Mouse (Mus musculus) CH12.LX (cell line): Measurements from ENCODE around the gene Prkag2.

Source experiments
- CTCF ChIP-seq, 2 experiments: IDR thresholded peaks in 1 of 2; conservative IDR thresholded peaks in 1 of 2; 2 replicates each; pipeline ENCODE4 v1.5.1; 2011 to 2012; ENCODE audit warnings: low read depth in 2 of 2, low read length in 2 of 2, improper control_type of control experiment in 1 of 2, inconsistent platforms in 1 of 2, mild to moderate bottlenecking in 1 of 2, moderate library complexity in 1 of 2
- E2F4 ChIP-seq: IDR thresholded peaks from 2 replicates; pipeline ENCODE4 v1.6.1; 2011; ENCODE audit warnings: low read depth, low read length, improper control_type of control experiment; ENCODE audit not compliant: insufficient replicate concordance
- EP300 ChIP-seq: IDR thresholded peaks from 2 replicates; pipeline ENCODE4 v1.6.1; 2011; ENCODE audit warnings: low read length, improper control_type of control experiment
- ETS1 ChIP-seq: conservative IDR thresholded peaks from 2 replicates; pipeline ENCODE4 v1.6.1; 2012; ENCODE audit warnings: low read depth, mild to moderate bottlenecking, inconsistent platforms, low read length, improper control_type of control experiment, moderate library complexity
- JUND ChIP-seq: conservative IDR thresholded peaks from 2 replicates; pipeline ENCODE4 v1.6.1; 2011; ENCODE audit warnings: low read depth, low read length, improper control_type of control experiment
- KAT2A ChIP-seq: IDR thresholded peaks from 2 replicates; pipeline ENCODE4 v1.6.1; 2012; ENCODE audit warnings: low read length, improper control_type of control experiment, inconsistent platforms; ENCODE audit not compliant: insufficient replicate concordance
- MAX ChIP-seq: IDR thresholded peaks from 2 replicates; pipeline ENCODE4 v1.6.1; 2011; ENCODE audit warnings: low read length, improper control_type of control experiment
- POLR2A ChIP-seq: IDR thresholded peaks from 2 replicates; pipeline ENCODE4 v1.6.1; 2011; ENCODE audit warnings: low read depth, mild to moderate bottlenecking, improper control_type of control experiment, low read length
- POLR2AphosphoS2 ChIP-seq: IDR thresholded peaks from 2 replicates; pipeline ENCODE4 v1.6.1; 2011; ENCODE audit warnings: low read depth, low read length, improper control_type of control experiment
- SMC3 ChIP-seq: IDR thresholded peaks from 2 replicates; pipeline ENCODE4 v1.6.1; 2011; ENCODE audit warnings: low read depth, low read length, improper control_type of control experiment
- TCF12 ChIP-seq: IDR thresholded peaks from 2 replicates; pipeline ENCODE4 v1.6.1; 2014; ENCODE audit warnings: low read depth, mild to moderate bottlenecking, inconsistent platforms, low read length, improper control_type of control experiment
- USF1 ChIP-seq: IDR thresholded peaks from 2 replicates; pipeline ENCODE4 v1.6.1; 2014; ENCODE audit warnings: low read depth, mild to moderate bottlenecking, inconsistent platforms, low read length, improper control_type of control experiment
- ZKSCAN1 ChIP-seq: IDR thresholded peaks from 2 replicates; pipeline ENCODE4 v1.6.1; 2012; ENCODE audit warnings: low read depth, inconsistent platforms, low read length, improper control_type of control experiment, borderline replicate concordance

DNA sequence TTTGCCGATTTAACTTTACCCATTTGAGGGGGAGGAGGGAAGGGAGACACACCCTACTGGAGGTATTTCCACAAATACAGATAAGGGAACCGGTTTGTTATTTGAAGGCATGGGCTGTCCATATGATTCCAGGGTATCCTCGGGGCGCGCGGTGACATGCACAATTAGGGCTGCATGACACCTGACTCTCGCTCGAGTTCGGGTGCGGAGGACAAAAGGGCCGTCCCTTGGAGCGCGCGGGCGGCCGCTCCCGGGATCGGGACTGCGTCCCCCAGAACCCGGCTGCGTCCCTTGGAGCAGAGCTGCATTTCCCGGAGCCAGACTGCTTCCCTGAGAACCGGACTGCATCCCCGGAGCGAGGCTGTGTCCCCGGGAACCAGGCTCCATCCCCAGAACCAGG is 192.7 kb downstream of the Prkag2 start:
- TF ChIP-seq CTCF (conservative IDR thresholded peaks at IDR 0.05 in 1 of 2, IDR thresholded peaks at IDR 0.05 in 1 of 2; ENCODE audit: low read depth in 2 of 2, low read length in 2 of 2) (no peak), ZKSCAN1 (no peak), EP300 (no peak), TCF12 (no peak), POLR2A (no peak), SMC3 (no peak), MAX (no peak), ETS1 (no peak), USF1 (no peak), JUND (no peak), E2F4 (no peak), KAT2A (no peak), POLR2AphosphoS2 (no peak)
